Mouse (Mus musculus): ENCODE measurements at regions not wholly inside any gene's neighbourhood (a gene's known extent, or its start where the extent isn't known, plus 50 kb on each side); places are given as distances from the start of the nearest gene placed in this dataset.

DNA sequence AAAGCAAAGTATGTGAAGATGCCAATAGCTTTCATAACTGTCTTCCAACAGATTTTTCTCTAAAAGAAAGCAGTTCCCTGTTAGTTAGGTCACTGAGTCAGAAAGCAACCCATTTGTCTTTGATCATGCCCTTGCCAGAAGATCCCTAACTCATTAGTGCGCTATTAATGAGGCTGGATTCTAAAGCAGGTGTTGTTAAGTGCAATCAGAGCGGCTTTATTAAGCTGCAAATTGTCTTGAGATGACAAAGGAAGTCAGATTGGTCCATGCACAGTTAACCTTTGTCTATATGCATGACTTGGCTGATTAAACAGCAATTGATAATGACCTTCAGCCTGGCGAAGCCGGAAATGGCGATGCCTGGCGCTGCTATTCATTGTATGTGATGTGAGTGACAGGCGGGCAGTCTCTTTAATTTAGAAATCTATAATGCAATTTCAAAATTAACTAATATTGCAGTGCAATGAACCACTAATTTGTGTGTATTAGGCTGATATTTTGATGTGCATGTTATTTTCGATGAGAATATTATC, 183.4 kb downstream of the Rnd3 start:
- no peaks in the 10 kb centered on the region for H3K27me3 ChIP-seq (ENCODE audit: control insufficient read depth, insufficient read depth, low read length)
- no peaks in the 10 kb centered on the region for H3K36me3 ChIP-seq (ENCODE audit: control insufficient read depth, insufficient read depth, low read length)
- H3K27ac ChIP-seq (ENCODE audit: control insufficient read depth, insufficient read depth, low read depth, low read length), result no peak overlapping the region
- no peak overlapping the region for H3K4me3 ChIP-seq (ENCODE audit: control insufficient read depth, low read depth, low read length)
- TF ChIP-seq POLR2A (IDR thresholded peaks at IDR 0.05; ENCODE audit: control insufficient read depth, low read depth, low read length) (no peak), CTCF (IDR thresholded peaks at IDR 0.05; ENCODE audit: control insufficient read depth, insufficient read depth, insufficient replicate concordance, low read depth, low read length) (no peak)
- H3K4me1 ChIP-seq (ENCODE audit: control insufficient read depth, insufficient read depth, low read length), result no peaks in the 10 kb centered on the region

DNA sequence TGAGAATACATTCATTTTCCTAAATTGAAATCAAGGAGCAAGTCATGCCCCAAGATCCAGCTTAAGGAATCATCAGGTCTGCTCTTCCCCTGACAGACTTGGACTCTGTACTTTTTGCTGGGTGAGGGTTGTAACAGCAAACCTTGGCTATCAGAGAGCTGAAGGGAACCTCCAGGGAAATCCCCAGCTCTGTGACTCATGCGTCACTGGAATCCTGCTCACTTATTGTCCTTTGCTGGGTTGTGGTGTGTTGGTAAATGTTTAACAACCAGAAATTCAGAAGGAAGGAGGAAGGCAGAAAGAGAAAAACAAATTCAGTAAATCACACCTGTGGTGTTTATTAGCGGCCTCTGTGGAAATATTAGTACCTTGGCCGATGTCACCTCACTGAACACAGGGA, 184.8 kb downstream of the Rnd3 start:
- Histone ChIP-seq H3K4me3 (ENCODE audit: control insufficient read depth, low read depth, low read length) (no peak overlapping the region), H3K27ac (ENCODE audit: control insufficient read depth, insufficient read depth, low read depth, low read length) (no peak overlapping the region), H3K36me3 (ENCODE audit: control insufficient read depth, insufficient read depth, low read length) (no peaks in the 10 kb centered on the region), H3K4me1 (ENCODE audit: control insufficient read depth, insufficient read depth, low read length) (no peaks in the 10 kb centered on the region), H3K27me3 (ENCODE audit: control insufficient read depth, insufficient read depth, low read length) (no peaks in the 10 kb centered on the region)
- TF ChIP-seq CTCF (IDR thresholded peaks at IDR 0.05; ENCODE audit: control insufficient read depth, insufficient read depth, insufficient replicate concordance, low read depth, low read length) (no peak), POLR2A (IDR thresholded peaks at IDR 0.05; ENCODE audit: control insufficient read depth, low read depth, low read length) (no peak)

DNA sequence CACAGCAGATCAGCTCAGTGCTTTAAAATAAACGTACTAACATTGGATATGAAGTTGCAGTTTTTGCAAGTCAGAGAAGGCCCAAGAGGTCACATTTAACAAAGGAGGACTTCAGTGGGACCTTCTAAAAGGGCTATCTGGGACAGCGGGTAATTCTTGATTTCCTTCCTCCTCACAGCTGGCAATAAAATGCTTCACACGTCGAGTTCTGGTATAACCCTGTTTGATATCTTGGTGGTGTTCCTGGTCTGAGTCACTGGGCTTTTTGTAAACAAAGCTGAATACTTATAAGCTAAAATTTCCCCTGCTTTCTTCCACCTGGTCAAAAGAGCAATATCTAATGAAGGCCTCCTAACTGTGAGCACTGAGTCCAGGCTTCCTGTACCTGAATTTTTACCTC, 187.9 kb downstream of the Rnd3 start:
- Histone ChIP-seq H3K27me3 (ENCODE audit: control insufficient read depth, insufficient read depth, low read length) (no peaks in the 10 kb centered on the region), H3K27ac (ENCODE audit: control insufficient read depth, insufficient read depth, low read depth, low read length) (no peak overlapping the region), H3K4me3 (ENCODE audit: control insufficient read depth, low read depth, low read length) (no peak overlapping the region), H3K36me3 (ENCODE audit: control insufficient read depth, insufficient read depth, low read length) (no peaks in the 10 kb centered on the region), H3K4me1 (ENCODE audit: control insufficient read depth, insufficient read depth, low read length) (no peaks in the 10 kb centered on the region)
- no peak for TF ChIP-seq POLR2A (IDR thresholded peaks at IDR 0.05; ENCODE audit: control insufficient read depth, low read depth, low read length)
- TF ChIP-seq CTCF (IDR thresholded peaks at IDR 0.05; ENCODE audit: control insufficient read depth, insufficient read depth, insufficient replicate concordance, low read depth, low read length), result no peak

DNA sequence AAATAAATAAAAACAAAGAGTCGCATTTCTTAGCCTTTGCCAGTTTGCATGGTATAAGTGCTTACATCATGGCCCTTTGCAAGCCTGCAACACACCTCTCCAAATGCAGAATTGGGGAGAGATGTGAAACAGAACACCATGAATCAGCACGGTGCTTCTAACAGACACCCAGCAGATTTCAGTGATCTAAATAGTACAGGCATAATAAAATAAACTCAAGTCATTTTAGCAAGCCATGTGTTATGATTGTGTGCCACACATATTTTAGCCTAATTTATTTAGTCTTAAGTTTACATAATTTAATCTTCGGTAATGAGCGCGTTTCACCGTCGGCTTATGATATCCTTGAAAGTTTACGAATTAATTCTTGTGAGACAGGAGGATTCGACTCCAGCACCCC, 189.6 kb downstream of the Rnd3 start:
- H3K27me3 ChIP-seq (ENCODE audit: control insufficient read depth, insufficient read depth, low read length), result no peaks in the 10 kb centered on the region
- H3K27ac ChIP-seq (ENCODE audit: control insufficient read depth, insufficient read depth, low read depth, low read length), result no peak overlapping the region
- H3K36me3 ChIP-seq (ENCODE audit: control insufficient read depth, insufficient read depth, low read length), result no peaks in the 10 kb centered on the region
- no peak overlapping the region for H3K4me3 ChIP-seq (ENCODE audit: control insufficient read depth, low read depth, low read length)
- H3K4me1 ChIP-seq (ENCODE audit: control insufficient read depth, insufficient read depth, low read length), result no peaks in the 10 kb centered on the region
- TF ChIP-seq CTCF (IDR thresholded peaks at IDR 0.05; ENCODE audit: control insufficient read depth, insufficient read depth, insufficient replicate concordance, low read depth, low read length), result no peak
- TF ChIP-seq POLR2A (IDR thresholded peaks at IDR 0.05; ENCODE audit: control insufficient read depth, low read depth, low read length), result no peak

DNA sequence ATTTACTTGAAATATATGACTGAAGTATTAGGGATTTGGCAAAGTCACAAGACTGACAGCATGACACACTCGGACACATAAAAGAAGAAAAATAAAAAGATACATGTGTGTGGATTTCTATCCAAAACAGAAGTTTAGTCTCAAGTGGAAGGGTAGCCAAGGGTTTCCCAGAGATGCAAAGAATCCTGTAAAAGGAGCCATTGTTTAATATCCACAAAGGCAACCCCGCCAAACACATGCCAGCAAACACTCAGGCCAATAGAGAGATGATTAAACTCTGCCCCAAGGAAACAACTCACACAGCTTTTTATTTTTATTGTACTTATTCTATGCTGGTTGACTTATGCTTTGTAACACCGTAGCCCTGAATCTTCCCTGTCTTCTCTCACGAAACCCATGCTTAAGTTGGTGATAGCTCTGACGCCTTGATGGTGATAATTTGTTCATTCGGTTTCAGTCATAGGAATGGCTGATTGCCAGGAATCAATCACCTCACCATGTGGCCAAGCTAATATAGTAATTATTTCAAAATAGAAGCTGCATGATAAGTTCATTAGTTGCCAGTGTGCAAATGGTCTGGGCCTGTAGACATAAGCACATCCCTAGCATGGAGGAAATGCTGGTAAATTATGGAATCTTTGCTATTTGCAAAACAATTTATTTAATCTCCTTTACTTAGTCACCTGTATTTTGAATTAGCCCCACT, 194.4 kb downstream of the Rnd3 start:
- H3K27ac ChIP-seq (ENCODE audit: control insufficient read depth, insufficient read depth, low read depth, low read length), result no peak overlapping the region
- no peak for TF ChIP-seq CTCF (IDR thresholded peaks at IDR 0.05; ENCODE audit: control insufficient read depth, insufficient read depth, insufficient replicate concordance, low read depth, low read length)
- no peak for TF ChIP-seq POLR2A (IDR thresholded peaks at IDR 0.05; ENCODE audit: control insufficient read depth, low read depth, low read length)
- H3K4me1 ChIP-seq (ENCODE audit: control insufficient read depth, insufficient read depth, low read length), result no peaks in the 10 kb centered on the region
- no peaks in the 10 kb centered on the region for H3K36me3 ChIP-seq (ENCODE audit: control insufficient read depth, insufficient read depth, low read length)
- H3K4me3 ChIP-seq (ENCODE audit: control insufficient read depth, low read depth, low read length), result no peak overlapping the region
- no peaks in the 10 kb centered on the region for H3K27me3 ChIP-seq (ENCODE audit: control insufficient read depth, insufficient read depth, low read length)

GRCm38 (mm10) chr2:50951027-50951426, 197.9 kb downstream of the Rnd3 start:
- Histone ChIP-seq H3K4me3 (ENCODE audit: control insufficient read depth, low read depth, low read length) (no peak overlapping the region), H3K36me3 (ENCODE audit: control insufficient read depth, insufficient read depth, low read length) (no peaks in the 10 kb centered on the region), H3K4me1 (ENCODE audit: control insufficient read depth, insufficient read depth, low read length) (no peaks in the 10 kb centered on the region), H3K27me3 (ENCODE audit: control insufficient read depth, insufficient read depth, low read length) (no peaks in the 10 kb centered on the region), H3K27ac (ENCODE audit: control insufficient read depth, insufficient read depth, low read depth, low read length) (no peak overlapping the region)
- no peak for TF ChIP-seq CTCF (IDR thresholded peaks at IDR 0.05; ENCODE audit: control insufficient read depth, insufficient read depth, insufficient replicate concordance, low read depth, low read length)
- no peak for TF ChIP-seq POLR2A (IDR thresholded peaks at IDR 0.05; ENCODE audit: control insufficient read depth, low read depth, low read length)

- TF ChIP-seq POLR2A (IDR thresholded peaks at IDR 0.05; ENCODE audit: control insufficient read depth, low read depth, low read length) (no peak), CTCF (IDR thresholded peaks at IDR 0.05; ENCODE audit: control insufficient read depth, insufficient read depth, insufficient replicate concordance, low read depth, low read length) (no peak)
- Histone ChIP-seq H3K4me1 (ENCODE audit: control insufficient read depth, insufficient read depth, low read length) (no peaks in the 10 kb centered on the region), H3K27ac (ENCODE audit: control insufficient read depth, insufficient read depth, low read depth, low read length) (no peak overlapping the region), H3K36me3 (ENCODE audit: control insufficient read depth, insufficient read depth, low read length) (no peaks in the 10 kb centered on the region), H3K27me3 (ENCODE audit: control insufficient read depth, insufficient read depth, low read length) (no peaks in the 10 kb centered on the region), H3K4me3 (ENCODE audit: control insufficient read depth, low read depth, low read length) (no peak overlapping the region)
Observed at GRCm38 (mm10) chr2:50949717-50950116, 199.2 kb downstream of the Rnd3 start.

Data from testis, adult 2 months (tissue).